Mouse (Mus musculus) forebrain, embryonic 14.5 days (tissue): ENCODE results near the gene Matn1. TPM values are rescaled to one million over a fixed set of nuclear protein-coding genes. Genes with fewer than 3 reads are reported as not detected.

ENCODE experiments used
- ATAC-seq: fragments of 200-750 bp; cut with Nextera tagmentation; 2 replicates; pipeline ENCODE4 v1.8.0; 2017; ENCODE audit warnings: mild to moderate bottlenecking, moderate library complexity
- DNase-seq: peaks from one replicate; pipeline ENCODE4 v3.0.0-alpha.2; 2015; ENCODE audit warnings: low spot score
- H3K27ac ChIP-seq: fragments of 300-500 bp; sonication (generic); 2 replicates; pipeline ENCODE4 v1.5.1; 2014; ENCODE audit warnings: low read depth, mild to moderate bottlenecking, control low read depth, low read length, moderate library complexity
- H3K27me3 ChIP-seq: fragments of 300-500 bp; sonication (generic); replicated peaks from 2 replicates; pipeline ENCODE4 v1.6.1; 2014; ENCODE audit warnings: low read length, control low read depth, mixed read lengths; ENCODE audit not compliant: control insufficient read depth, insufficient read depth
- H3K36me3 ChIP-seq: fragments of 300-500 bp; sonication (generic); 2 replicates; pipeline ENCODE4 v1.6.1; 2014; ENCODE audit warnings: low read length, control low read depth; ENCODE audit not compliant: control insufficient read depth, insufficient read depth
- H3K4me1 ChIP-seq: fragments of 300-500 bp; sonication (generic); 2 replicates; pipeline ENCODE4 v1.6.1; 2014; ENCODE audit warnings: antibody characterized with exemption, low read length, control low read depth; ENCODE audit not compliant: control insufficient read depth, insufficient read depth
- H3K4me2 ChIP-seq: fragments of 300-500 bp; sonication (generic); 2 replicates; pipeline ENCODE4 v1.6.1; 2014; ENCODE audit warnings: mild to moderate bottlenecking, control low read depth, low read length
- H3K4me3 ChIP-seq: fragments of 300-500 bp; sonication (generic); 2 replicates; pipeline ENCODE4 v1.5.1; 2014; ENCODE audit warnings: low read depth, low read length, control low read depth
- H3K9ac ChIP-seq: fragments of 300-500 bp; sonication (generic); 2 replicates; pipeline ENCODE4 v1.6.1; 2014; ENCODE audit warnings: mild to moderate bottlenecking, low read length, control low read depth, moderate library complexity
- H3K9me3 ChIP-seq: fragments of 300-500 bp; sonication (generic); replicated peaks from 2 replicates; pipeline ENCODE4 v1.6.1; 2016; ENCODE audit warnings: low read length, control low read depth, mixed read lengths; ENCODE audit not compliant: control insufficient read depth
- WGBS: fragments of 180-500 bp; shearing (Covaris S2); extraction: QIAGEN DNeasy Blood & Tissue Kit; methylation state at CpG from one replicate; pipeline ENCODE4 v1.1.7; 2014; 5-methylcytosine and 5-hydroxymethylcytosine counted together
- polyA plus RNA-seq: library from polyadenylated mRNA; unstranded; fragments of >200 nt; fragmentation: Nextera tagmentation; extraction: Ambion mirVana; gene quantifications from 2 replicates; pipeline ENCODE4 v1.2.1, GENCODE M21; 2014

Matn1 gene
- polyA plus RNA-seq, 1 experiment from 2014 or later, result 0.09 TPM

DNA sequence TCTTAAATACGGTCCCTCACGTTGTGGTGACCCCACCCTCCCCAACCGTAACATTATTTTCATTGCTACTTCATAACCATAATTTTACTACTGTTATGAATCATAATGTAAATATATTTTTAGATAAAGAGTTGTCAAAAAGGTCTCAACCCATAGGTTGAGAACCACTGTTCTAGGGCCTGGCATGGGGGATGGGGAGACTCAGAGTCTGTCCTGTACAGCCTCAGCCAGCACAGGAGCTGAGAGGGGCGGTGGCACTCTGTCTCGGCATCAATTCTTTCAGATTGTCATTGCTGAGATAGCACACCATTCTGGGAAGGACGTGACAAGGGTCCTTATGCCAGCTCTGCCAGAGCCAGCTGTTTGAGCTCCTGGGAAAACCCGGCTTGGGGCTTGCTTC lies 29.7 kb upstream of the Matn1 start:
- no peaks in the 10 kb centered on the region for H3K9me3 ChIP-seq
- ATAC-seq (no peak), DNase-seq (no peak)
- no peaks in the 10 kb centered on the region for H3K27me3 ChIP-seq
- H3K36me3 ChIP-seq, result no peaks in the 10 kb centered on the region
- no peak overlapping the region for H3K4me3 ChIP-seq
- H3K4me2 ChIP-seq, result no peak overlapping the region
- 72% methylated on average over 7 of the region's 7 CpGs for WGBS
- no peak overlapping the region for H3K9ac ChIP-seq
- no peak overlapping the region for H3K27ac ChIP-seq
- no peaks in the 10 kb centered on the region for H3K4me1 ChIP-seq

DNA sequence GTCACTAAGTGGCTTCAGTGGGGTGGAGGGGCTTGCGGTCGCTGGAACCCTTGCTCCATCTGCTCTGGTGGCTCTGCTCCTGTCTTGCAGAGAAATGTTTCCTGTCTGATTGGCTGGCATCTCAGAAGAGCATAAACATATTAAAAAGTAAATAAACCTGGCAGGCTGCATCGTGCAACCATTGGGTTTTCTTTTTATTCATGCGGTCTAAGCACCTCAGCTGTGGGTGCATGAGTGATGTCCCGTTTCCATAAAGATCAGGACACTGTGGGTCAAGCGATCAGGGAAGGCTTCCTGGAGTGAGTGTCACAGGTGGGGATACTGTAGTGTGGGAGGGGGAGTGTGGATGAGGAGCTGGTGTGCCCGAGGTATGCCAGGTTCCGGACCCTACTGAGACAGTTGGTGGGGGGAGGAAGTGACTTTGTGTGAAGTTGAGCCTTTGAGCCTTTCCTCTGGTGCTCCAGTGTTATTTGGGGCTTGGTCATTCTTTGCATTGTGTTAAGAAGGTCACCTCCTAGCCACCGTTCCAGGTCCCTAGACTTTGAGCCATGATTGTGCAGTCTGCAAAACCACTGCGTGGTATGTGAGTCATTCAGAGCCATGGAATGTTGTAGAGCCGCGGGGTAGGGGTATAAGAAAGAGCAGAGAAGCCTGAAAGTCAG lies 29.0 kb upstream of the Matn1 start:
- ATAC-seq, result no peak
- H3K4me2 ChIP-seq, result no peak overlapping the region
- WGBS, result 84% methylated on average over 12 of the region's 12 CpGs
- H3K27me3 ChIP-seq, result no peaks in the 10 kb centered on the region
- H3K27ac ChIP-seq, result no peak overlapping the region
- H3K4me3 ChIP-seq, result no peak overlapping the region
- H3K36me3 ChIP-seq, result no peaks in the 10 kb centered on the region
- no peak overlapping the region for H3K9ac ChIP-seq
- DNase-seq, result no peak
- H3K9me3 ChIP-seq, result no peaks in the 10 kb centered on the region
- H3K4me1 ChIP-seq, result no peaks in the 10 kb centered on the region

DNA sequence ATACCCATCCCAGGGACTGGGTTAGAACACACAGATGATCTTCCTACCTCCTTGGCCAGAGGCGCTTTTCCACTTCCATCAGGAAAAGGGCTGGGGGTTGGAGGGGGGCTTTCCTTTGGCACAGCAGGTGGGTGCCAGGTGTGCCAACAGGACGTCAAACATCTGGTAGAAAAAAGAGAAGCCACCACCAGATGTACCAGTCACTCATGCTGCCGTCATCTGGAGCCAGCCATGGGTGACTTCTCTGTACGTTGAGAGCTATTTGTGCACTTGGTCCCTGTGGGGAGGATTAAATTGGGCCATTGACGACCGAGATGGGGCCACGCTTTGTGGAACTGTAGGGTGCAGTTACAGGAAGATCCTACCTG lies 28.5 kb upstream of the Matn1 start:
- no peaks in the 10 kb centered on the region for H3K36me3 ChIP-seq
- no peaks in the 10 kb centered on the region for H3K4me1 ChIP-seq
- H3K4me2 ChIP-seq, result no peak overlapping the region
- WGBS, result 51% methylated on average over 7 of the region's 7 CpGs
- ATAC-seq (no peak), DNase-seq (no peak)
- no peak overlapping the region for H3K27ac ChIP-seq
- no peak overlapping the region for H3K9ac ChIP-seq
- no peaks in the 10 kb centered on the region for H3K9me3 ChIP-seq
- no peak overlapping the region for H3K4me3 ChIP-seq
- H3K27me3 ChIP-seq, result no peaks in the 10 kb centered on the region

DNA sequence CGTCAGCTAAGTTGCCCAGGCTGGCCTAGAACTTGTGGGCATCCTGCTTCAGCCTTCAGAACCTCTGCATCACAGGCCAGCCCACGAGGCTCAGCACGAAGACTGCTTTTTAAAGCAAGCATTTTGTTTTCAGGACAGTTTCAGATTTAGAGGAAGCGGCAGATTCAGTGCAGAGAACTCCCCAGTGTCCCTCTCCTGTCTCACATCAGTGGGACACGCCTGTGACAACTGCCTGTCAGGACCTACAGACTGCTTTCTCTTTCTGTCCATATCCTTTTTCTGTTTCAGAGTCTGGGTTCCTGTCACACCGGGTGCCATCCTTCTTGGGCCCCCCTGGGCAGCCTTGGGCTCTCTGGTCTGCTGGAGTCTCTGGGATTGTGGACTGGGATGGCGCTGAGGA lies 27.5 kb upstream of the Matn1 start:
- Histone ChIP-seq H3K27ac (no peak overlapping the region), H3K9me3 (no peaks in the 10 kb centered on the region), H3K27me3 (no peaks in the 10 kb centered on the region), H3K36me3 (no peaks in the 10 kb centered on the region), H3K4me3 (no peak overlapping the region), H3K4me2 (no peak overlapping the region), H3K4me1 (no peaks in the 10 kb centered on the region), H3K9ac (no peak overlapping the region)
- no peak for DNase-seq
- ATAC-seq, result no peak
- WGBS, result 86% methylated on average over 7 of the region's 7 CpGs

DNA sequence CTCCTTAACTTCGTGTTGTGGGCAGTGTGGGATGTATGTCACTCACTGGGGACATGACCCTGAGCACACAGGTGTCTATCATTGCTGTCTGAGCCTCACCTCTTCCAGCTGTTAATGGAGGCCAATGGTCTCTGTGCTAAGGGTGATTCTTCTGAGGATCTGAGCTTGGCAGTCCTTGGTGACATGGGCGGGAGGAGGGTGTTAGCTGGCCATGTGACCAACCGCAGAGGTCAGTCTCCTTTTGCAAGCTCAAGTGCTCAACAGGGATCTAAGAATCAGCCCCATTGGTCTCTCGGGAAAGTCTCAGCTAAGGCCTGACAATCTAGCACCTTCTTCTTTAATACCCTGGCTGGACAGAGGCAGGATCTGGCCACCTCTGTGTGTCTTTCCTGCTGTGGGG lies 26.6 kb upstream of the Matn1 start:
- Histone ChIP-seq H3K27me3 (no peaks in the 10 kb centered on the region), H3K4me1 (no peaks in the 10 kb centered on the region), H3K9me3 (no peaks in the 10 kb centered on the region), H3K36me3 (no peaks in the 10 kb centered on the region), H3K4me3 (no peak overlapping the region), H3K4me2 (no peak overlapping the region), H3K9ac (no peak overlapping the region), H3K27ac (no peak overlapping the region)
- DNase-seq (no peak), ATAC-seq (no peak)
- WGBS, result 65% methylated on average over 4 of the region's 4 CpGs

DNA sequence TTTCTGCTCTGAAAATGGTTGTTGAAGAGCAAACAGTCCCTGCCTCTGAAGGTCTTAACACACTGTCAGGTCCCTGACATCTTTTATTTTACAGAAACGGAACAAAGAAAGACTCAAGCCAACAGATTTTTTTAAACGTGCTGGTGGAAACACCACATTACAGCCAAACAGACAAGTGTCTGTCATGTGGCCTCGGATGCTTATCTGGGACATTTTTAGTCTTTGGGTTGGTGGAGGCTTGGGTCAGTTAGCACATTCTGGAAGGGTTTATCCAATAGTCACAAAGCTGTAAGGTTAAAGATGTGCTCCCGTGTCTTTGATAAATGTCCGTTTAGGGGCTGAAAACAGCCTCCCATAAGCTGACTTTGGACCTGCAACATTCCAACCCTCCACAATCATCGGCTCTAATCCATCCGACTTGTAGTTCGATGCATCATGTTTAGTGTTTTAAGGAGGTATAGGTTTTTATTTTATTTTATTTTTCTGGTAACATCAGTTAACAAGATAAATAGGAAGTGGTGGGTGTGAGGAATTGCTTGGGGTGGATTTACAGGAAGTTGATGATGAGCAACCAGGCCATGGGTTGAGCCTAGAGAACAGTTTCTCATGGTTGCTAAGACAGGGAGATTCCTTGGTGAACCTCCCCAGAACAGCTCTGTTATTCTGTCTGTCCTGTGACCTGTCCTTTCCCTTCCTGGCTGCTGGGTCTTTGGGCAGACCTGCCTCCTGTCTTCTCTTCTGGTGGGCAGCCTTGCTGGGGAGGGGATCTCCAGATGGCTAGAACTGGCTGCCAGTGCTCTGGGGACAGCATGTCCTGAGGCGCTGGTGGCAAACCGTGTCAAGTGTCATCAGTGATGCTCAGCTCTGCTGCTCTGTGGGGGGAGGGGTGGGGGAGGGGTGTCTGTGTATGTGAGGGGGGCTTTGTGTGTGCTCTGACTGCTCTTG lies 25.1 kb upstream of the Matn1 start:
- H3K36me3 ChIP-seq, result no peaks in the 10 kb centered on the region
- H3K9me3 ChIP-seq, result no peaks in the 10 kb centered on the region
- H3K4me1 ChIP-seq, result no peaks in the 10 kb centered on the region
- no peak overlapping the region for H3K9ac ChIP-seq
- WGBS, result 76% methylated on average over 10 of the region's 10 CpGs
- DNase-seq, result no peak
- no peak overlapping the region for H3K4me2 ChIP-seq
- H3K27ac ChIP-seq, result no peak overlapping the region
- ATAC-seq, result no peak
- H3K4me3 ChIP-seq, result no peak overlapping the region
- no peaks in the 10 kb centered on the region for H3K27me3 ChIP-seq

DNA sequence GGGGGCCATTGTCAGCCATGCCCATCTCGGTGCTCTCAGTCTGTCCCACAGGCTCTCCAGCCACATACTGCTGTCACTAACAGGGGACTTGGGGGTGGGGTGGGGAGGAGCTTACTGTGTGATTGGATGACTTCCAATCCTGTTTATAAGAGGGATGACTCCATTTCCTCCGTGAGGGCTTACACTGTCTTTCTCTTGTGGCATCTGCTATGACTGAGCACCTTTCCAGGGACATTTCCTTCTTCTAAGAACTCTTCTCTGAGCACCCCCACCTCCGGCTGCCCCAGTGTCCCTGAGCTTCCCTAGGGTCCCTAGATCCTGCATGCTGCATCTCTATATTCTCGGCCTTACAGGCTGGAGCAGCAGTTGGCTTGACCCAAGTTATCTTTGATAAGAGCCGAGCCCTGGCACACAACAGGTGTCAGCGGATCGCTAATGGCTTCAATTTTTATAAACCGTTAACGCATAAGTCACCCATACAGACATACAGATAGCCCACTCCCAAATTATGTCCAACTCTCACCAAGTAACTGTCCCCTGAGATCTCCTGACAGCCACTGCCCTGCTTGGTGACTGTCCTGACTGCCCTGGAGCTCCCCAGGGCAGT lies 24.3 kb upstream of the Matn1 start:
- ATAC-seq, result no peak
- Histone ChIP-seq H3K4me2 (no peak overlapping the region), H3K4me1 (no peaks in the 10 kb centered on the region), H3K36me3 (no peaks in the 10 kb centered on the region), H3K9ac (no peak overlapping the region), H3K27me3 (no peaks in the 10 kb centered on the region), H3K27ac (no peak overlapping the region), H3K4me3 (no peak overlapping the region), H3K9me3 (no peaks in the 10 kb centered on the region)
- WGBS, result 64% methylated on average over 9 of the region's 9 CpGs
- DNase-seq, result peak; percentile 54

DNA sequence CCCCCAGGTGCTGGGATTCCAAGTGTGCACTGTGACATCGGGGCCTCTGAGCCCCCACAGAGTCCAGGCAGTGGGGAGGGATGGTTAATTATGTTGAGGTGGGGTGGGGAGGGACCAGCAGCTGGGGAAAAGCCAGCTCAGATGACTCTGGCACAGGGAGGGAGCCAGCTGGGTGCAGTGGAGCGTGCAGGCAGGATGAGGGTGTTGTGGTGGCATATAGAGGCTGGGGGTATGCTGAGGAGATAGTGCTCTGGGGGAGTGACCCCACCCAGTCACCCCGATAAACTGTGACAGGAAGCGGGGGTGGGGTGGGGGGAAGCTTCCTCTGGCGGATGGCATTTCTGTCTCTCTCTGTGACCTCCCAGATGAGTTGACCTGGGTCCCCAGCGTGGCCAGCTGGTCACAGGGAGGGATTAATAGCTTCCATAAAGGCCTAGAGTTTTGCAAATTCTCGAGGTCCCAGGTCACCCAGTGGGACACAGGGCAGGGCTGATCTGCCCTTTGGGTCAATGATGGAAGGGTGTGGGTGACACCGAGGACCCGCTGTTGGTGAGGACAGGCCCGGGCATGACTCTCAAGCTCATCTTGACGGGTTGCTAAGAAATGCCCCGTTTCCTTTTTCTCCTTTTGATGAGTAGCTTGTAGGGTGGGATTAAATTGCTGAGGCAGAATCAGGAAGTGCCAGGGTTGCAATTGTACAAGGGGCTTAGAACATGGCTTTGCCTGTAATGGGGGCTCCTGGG lies 23.1 kb upstream of the Matn1 start:
- Histone ChIP-seq H3K4me3 (no peak overlapping the region), H3K27ac (no peak overlapping the region), H3K36me3 (no peaks in the 10 kb centered on the region), H3K4me2 (no peak overlapping the region), H3K4me1 (no peaks in the 10 kb centered on the region), H3K9me3 (no peaks in the 10 kb centered on the region), H3K27me3 (no peaks in the 10 kb centered on the region), H3K9ac (no peak overlapping the region)
- ATAC-seq (no peak), DNase-seq (peak; percentile 27)
- 54% methylated on average over 12 of the region's 12 CpGs for WGBS
